Mouse (Mus musculus) ES-E14 (cell line): ENCODE measurements around the gene Os9. TPM values are rescaled to one million over a fixed set of nuclear protein-coding genes. Genes with fewer than 3 reads are reported as not detected.

ENCODE experiments used
- DNase-seq: peaks from one replicate; pipeline ENCODE4 v3.0.0-alpha.2; 2013; ENCODE audit warnings: low read depth, low spot score
- H3K27ac ChIP-seq: 2 replicates; pipeline ENCODE4 v1.5.1; 2012; ENCODE audit warnings: low read depth, mild to moderate bottlenecking, low read length, moderate library complexity, mixed read lengths; ENCODE audit not compliant: poor library complexity, insufficient read depth, severe bottlenecking
- H3K36me3 ChIP-seq: 2 replicates; pipeline ENCODE4 v1.6.1; 2012; ENCODE audit warnings: mild to moderate bottlenecking, low read length, moderate library complexity, mixed read lengths; ENCODE audit not compliant: control insufficient read depth, poor library complexity, insufficient read depth, severe bottlenecking
- H3K4me1 ChIP-seq, 2 experiments: fragments of 150-350 bp in 1 of 2; sonication (generic) in 1 of 2; 2 replicates each; pipeline ENCODE4 v1.6.1; 2012; ENCODE audit warnings: low read length in 2 of 2, mild to moderate bottlenecking in 1 of 2, mixed read lengths in 1 of 2; ENCODE audit not compliant: control insufficient read depth in 2 of 2, insufficient read depth in 2 of 2, poor library complexity in 1 of 2
- H3K4me3 ChIP-seq, 2 experiments: fragments of 150-350 bp in 1 of 2; sonication (generic) in 1 of 2; 2 replicates each; pipeline ENCODE4 v1.5.1; 2012; ENCODE audit warnings: low read length in 2 of 2, low read depth in 1 of 2, mild to moderate bottlenecking in 1 of 2, mixed read lengths in 1 of 2; ENCODE audit not compliant: insufficient read depth in 1 of 2, poor library complexity in 1 of 2, severe bottlenecking in 1 of 2
- H3K9ac ChIP-seq: 2 replicates; pipeline ENCODE4 v1.6.1; 2012; ENCODE audit warnings: low read depth, mild to moderate bottlenecking, low read length, mixed read lengths; ENCODE audit not compliant: poor library complexity, insufficient read depth, severe bottlenecking
- H3K9me3 ChIP-seq: fragments of 150-350 bp; sonication (generic); 2 replicates; pipeline ENCODE4 v1.6.1; 2012; ENCODE audit warnings: low read depth, mild to moderate bottlenecking, low read length; ENCODE audit not compliant: control insufficient read depth, insufficient read depth
- CHD2 ChIP-seq: IDR thresholded peaks from 2 replicates; pipeline ENCODE4 v1.6.1; 2014; ENCODE audit warnings: mild to moderate bottlenecking, low read depth, low read length, inconsistent platforms
- HCFC1 ChIP-seq: IDR thresholded peaks from 2 replicates; pipeline ENCODE4 v1.6.1; 2012; ENCODE audit warnings: low read length, inconsistent platforms, borderline replicate concordance; ENCODE audit not compliant: insufficient read depth
- MAFK ChIP-seq: IDR thresholded peaks from 2 replicates; pipeline ENCODE4 v1.6.1; 2014; ENCODE audit warnings: mild to moderate bottlenecking, low read depth, low read length, inconsistent platforms; ENCODE audit not compliant: insufficient read depth
- ZC3H11A ChIP-seq: IDR thresholded peaks from 2 replicates; pipeline ENCODE4 v1.6.1; 2012; ENCODE audit warnings: low read depth, mild to moderate bottlenecking, inconsistent platforms, low read length, borderline replicate concordance
- ZNF384 ChIP-seq: IDR thresholded peaks from 2 replicates; pipeline ENCODE4 v1.6.1; 2012; ENCODE audit warnings: low read depth, low read length, inconsistent platforms
- in situ Hi-C, 2 experiments: fragments of 600-800 bp; cut with MboI; formaldehyde crosslinking; loops; one replicate each; pipeline ENCODE4 v1.15.1; 2025; ENCODE audit warnings: low sequenced_read_pairs in 2 of 2, inconsistent platforms in 1 of 2; ENCODE audit not compliant: unreplicated experiment in 2 of 2
- total RNA-seq: library from RNA; depleted of rRNA; stranded (reverse); fragments of 300-350 nt; gene quantifications from 2 replicates; pipeline ENCODE4 v1.2.3, GENCODE M21; 2012

The Os9 gene
- total RNA-seq, 1 experiment = 29.4 TPM

DNA sequence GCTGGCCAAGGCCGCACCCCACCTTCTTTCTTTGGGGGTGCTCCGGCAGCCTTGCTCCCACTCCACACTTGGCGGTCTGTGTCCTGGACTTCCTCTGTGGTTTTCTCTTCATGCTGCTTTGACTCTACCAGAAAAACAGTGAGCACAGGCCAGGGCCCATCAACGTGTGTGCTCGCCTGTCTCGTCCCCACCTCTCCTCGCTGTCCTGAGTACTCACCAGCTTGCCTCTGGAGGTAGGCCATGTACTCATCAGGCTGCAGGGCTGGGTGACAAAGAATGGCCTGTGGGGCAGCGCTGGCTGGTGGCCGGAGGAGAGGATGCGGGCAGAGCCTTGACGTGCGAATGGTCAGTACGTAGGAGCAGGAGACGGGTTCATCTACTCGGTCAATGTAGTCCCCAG, 21.1 kb downstream of the Os9 start:
- no peak for TF ChIP-seq CHD2
- no peak for TF ChIP-seq HCFC1
- no peak for TF ChIP-seq ZC3H11A
- TF ChIP-seq ZNF384 = no peak
- no peak for TF ChIP-seq MAFK
- H3K4me3 ChIP-seq = no peak overlapping the region
- no peak overlapping the region for H3K27ac ChIP-seq
- H3K9me3 ChIP-seq = no peaks in the 10 kb centered on the region
- H3K4me1 ChIP-seq = peaks cover 0 to 20% of the 10 kb centered on the region in 2 experiments; a peak in 3 of 4 replicates
- in situ Hi-C loops = no loop called here
- H3K36me3 ChIP-seq = peaks cover 2% of the 10 kb centered on the region; the same call in 1 of the 2 replicates
- no peak overlapping the region for H3K9ac ChIP-seq
- DNase-seq = no peak

DNA sequence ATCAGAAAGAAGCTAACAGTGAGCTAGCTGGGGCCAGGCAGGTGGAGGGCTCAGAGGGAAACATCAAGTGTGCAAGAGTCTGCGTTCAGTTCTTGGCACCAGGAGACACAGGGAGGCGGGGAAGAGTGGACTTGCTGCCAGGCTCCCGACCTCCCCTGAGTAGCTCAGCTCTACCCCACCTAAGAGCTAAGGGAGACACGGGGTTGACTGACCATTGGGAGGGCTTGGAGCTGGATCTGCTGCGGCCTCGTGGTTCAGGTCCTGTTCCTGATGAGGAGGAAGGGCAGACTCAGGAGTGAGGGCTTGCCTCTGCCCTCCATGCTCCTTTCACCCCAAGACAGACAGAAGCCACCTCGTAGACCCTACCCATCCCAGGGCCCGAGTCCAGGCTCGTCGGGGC, 21.7 kb downstream of the Os9 start:
- DNase-seq = no peak
- in situ Hi-C loops = no loop called here
- Histone ChIP-seq H3K27ac (no peak overlapping the region), H3K9ac (no peak overlapping the region), H3K9me3 (no peaks in the 10 kb centered on the region), H3K4me1 (peaks cover 0 to 20% of the 10 kb centered on the region in 2 experiments; a peak in 3 of 4 replicates), H3K4me3 (no peak overlapping the region), H3K36me3 (peaks cover 2% of the 10 kb centered on the region; the same call in 1 of the 2 replicates)
- TF ChIP-seq HCFC1 = no peak
- no peak for TF ChIP-seq ZNF384
- TF ChIP-seq MAFK = no peak
- TF ChIP-seq ZC3H11A = no peak
- TF ChIP-seq CHD2 = no peak

DNA sequence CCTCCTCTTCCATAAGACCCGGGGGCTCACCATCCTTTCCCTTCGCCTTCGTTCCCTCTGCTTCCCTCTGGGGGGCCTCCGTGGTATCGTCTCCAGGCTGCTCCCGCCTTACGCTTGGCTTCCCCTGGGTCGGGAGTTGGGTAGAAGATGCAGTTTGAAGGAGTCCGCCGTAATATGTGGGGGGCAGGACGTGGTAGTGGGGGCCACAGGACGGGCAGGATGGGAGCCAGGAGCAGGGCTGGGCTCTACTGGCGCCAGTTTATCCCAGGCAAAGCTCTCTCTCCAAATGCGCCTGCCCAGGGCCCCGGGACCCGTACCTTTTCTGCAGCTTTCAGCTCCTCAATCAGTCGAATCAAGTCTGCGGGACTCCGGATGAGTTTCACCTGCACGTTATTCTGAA, 22.4 kb downstream of the Os9 start:
- TF ChIP-seq CHD2 = no peak
- no peak for TF ChIP-seq ZNF384
- no peak for TF ChIP-seq HCFC1
- no peak for TF ChIP-seq ZC3H11A
- TF ChIP-seq MAFK = no peak
- no peak for DNase-seq
- Histone ChIP-seq H3K9me3 (no peaks in the 10 kb centered on the region), H3K4me1 (peaks cover 0 to 20% of the 10 kb centered on the region in 2 experiments; a peak in 3 of 4 replicates), H3K27ac (no peak overlapping the region), H3K4me3 (peak overlapping the region in 1 of 2 experiments; percentile 4; a peak in 1 of 4 replicates), H3K9ac (0 out of 2 replicates have a peak overlapping the region, but pooled peaks have one; percentile 35), H3K36me3 (peaks cover 2% of the 10 kb centered on the region; the same call in 1 of the 2 replicates)
- in situ Hi-C loops = no loop called here

DNA sequence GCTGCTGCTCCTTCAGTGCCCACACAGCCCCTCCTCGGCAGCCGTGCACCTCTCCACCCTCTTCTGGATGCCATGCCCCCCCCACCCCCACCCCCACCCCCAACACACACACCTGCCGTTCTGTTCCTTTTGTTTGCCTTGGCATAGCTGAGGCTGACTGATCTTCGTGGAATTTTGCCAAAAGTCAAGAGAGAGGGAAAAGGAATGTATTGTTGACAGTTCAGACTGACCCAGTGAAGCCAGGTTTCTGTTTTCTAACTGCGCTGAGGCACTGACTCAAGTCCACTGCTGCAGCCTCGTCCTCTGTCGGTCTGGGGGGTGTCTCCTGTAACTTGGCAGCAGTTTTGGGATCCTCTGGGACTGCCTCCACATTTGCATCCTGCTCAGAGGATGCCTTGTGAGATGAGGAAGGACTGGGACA, 26.5 kb downstream of the Os9 start:
- no peak for DNase-seq
- in situ Hi-C loops = no loop called here

More for the DNA sequence above, 26.5 kb downstream of the Os9 start:
- peaks cover 2% of the 10 kb centered on the region; the same call in 1 of the 2 replicates for H3K36me3 ChIP-seq
- H3K4me3 ChIP-seq = no peak overlapping the region
- peaks cover 0 to 28% of the 10 kb centered on the region in 2 experiments; a peak in 2 of 4 replicates for H3K4me1 ChIP-seq
- no peaks in the 10 kb centered on the region for H3K9me3 ChIP-seq
- TF ChIP-seq ZC3H11A = no peak
- no peak for TF ChIP-seq MAFK
- TF ChIP-seq HCFC1 = no peak
- no peak for TF ChIP-seq CHD2
- TF ChIP-seq ZNF384 = no peak
- H3K27ac ChIP-seq = no peak overlapping the region
- H3K9ac ChIP-seq = no peak overlapping the region
